Mouse (Mus musculus): Measurements from ENCODE around the gene Abi3. TPM values are rescaled to one million over a fixed set of nuclear protein-coding genes. Genes with fewer than 3 reads are reported as not detected.

The Abi3 gene
- total and polyA plus RNA-seq, 3 experiments: 24.4 to 74.5 (median 31.4) TPM

DNA sequence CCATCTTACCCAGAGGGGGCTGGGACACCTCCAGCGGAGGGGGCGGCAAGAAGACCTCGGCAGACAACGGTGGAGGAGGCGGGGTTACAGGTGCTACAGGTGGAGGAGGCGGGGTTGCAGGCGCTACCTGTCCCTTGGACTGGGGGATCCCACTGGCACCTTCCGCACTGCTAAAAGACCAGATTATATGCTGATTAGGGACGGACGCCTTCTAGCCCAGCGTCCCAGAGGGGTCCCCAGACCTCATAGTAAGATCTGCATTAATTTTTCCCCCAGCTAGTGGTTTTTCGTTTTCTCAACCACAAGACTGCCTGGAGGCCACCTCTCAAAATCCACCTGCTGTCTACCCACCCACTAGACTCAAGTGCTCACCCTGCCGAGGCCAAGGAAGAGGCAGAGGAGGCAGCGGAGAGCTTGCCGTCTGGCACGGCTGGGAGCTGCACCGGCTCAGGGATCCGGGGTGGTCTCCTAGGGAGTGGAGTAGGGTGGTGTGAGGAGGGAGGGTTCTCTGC is 8.6 kb downstream of the Abi3 start (continued):
- TF ChIP-seq MAZ (IDR thresholded peaks at IDR 0.05; ENCODE audit: low read depth, low read length) (no peak; the same call in 1 of the 2 replicates), JUND (conservative IDR thresholded peaks at IDR 0.05; ENCODE audit: low read depth, low read length) (no peak)

DNA sequence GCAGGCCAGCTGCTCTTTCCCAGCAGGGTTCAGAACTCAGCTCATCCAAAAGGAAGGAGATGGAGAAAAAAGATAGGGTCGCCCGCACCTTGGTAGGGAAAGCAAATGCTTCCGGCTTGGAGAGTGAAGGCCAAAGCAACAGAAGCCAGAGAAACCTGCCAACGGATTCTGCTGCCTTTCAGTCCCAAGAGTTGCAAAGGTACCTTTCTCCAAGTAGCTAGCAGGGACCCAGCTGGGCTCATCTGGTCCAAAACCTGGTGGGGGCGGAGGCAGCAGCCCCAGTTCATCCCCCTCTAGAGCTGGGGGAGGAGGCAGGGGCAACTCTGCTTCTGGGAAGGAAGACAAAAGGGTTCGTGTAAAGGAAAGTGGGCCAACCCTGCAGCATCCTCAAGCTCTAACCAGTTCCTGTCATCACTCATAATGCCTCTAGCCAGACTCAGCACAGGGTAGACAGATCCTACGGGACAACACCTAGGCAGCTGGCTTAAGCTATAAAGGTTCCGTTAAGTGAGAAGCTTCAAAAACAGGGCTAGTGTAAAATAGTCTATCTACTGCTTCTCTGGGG is 9.2 kb downstream of the Abi3 start:
- Histone ChIP-seq H3K4me3 (replicated peaks in 1 of 3; ENCODE audit: low read depth in 2 of 3, low read length in 2 of 3, poor library complexity in 1 of 3) (no peak overlapping the region), H3K36me3 (replicated peaks in 1 of 2; ENCODE audit: control insufficient read depth in 1 of 2, insufficient read depth in 1 of 2, low read length in 1 of 2) (peaks cover 50 to 74% of the 10 kb centered on the region in 2 experiments), H3K27ac (ENCODE audit: insufficient read depth, low read depth) (peak overlapping the region; percentile 50), H3K9me3 (replicated peaks; ENCODE audit: low read length) (peaks cover 13% of the 10 kb centered on the region), H3K4me2 (ENCODE audit: insufficient read depth, low read depth, poor library complexity, severe bottlenecking) (peak overlapping the region; percentile 6; the same call in 1 of the 2 replicates), H3K9ac (ENCODE audit: insufficient read depth, low read depth) (no peak overlapping the region), H3K79me2 (replicated peaks; ENCODE audit: control insufficient read depth, extremely low read depth, insufficient read depth, poor library complexity, severe bottlenecking) (peaks cover 14% of the 10 kb centered on the region), H3K27me3 (replicated peaks) (no peaks in the 10 kb centered on the region), H3K4me1 (ENCODE audit: control insufficient read depth in 1 of 2, insufficient read depth in 2 of 2) (peaks cover 41 to 77% of the 10 kb centered on the region in 2 experiments)
- in situ Hi-C loops (cut with MboI; ENCODE audit: low pct_ligation_motif_present, low pct_unique_long_range_greater_than_20kb, low sequenced_read_pairs) (loop anchor here (5.0 kb wide), 1 partner anchor 34 kb away; no protein-coding TSS in a partner anchor), dilution Hi-C loops (cut with MboI; ENCODE audit: extremely low pct_ligation_motif_present, extremely low pct_unique_long_range_greater_than_20kb, low sequenced_read_pairs) (no loop called here)
- TF ChIP-seq NRF1 (IDR thresholded peaks at IDR 0.05; ENCODE audit: low read depth, low read length): 0 out of 2 replicates have a peak, but pooled peaks have one; percentile 9
- TF ChIP-seq SMC3 (IDR thresholded peaks at IDR 0.05; ENCODE audit: low read depth, low read length): no peak
- no peak for DNase-seq (ENCODE audit: extremely low read depth)

DNA sequence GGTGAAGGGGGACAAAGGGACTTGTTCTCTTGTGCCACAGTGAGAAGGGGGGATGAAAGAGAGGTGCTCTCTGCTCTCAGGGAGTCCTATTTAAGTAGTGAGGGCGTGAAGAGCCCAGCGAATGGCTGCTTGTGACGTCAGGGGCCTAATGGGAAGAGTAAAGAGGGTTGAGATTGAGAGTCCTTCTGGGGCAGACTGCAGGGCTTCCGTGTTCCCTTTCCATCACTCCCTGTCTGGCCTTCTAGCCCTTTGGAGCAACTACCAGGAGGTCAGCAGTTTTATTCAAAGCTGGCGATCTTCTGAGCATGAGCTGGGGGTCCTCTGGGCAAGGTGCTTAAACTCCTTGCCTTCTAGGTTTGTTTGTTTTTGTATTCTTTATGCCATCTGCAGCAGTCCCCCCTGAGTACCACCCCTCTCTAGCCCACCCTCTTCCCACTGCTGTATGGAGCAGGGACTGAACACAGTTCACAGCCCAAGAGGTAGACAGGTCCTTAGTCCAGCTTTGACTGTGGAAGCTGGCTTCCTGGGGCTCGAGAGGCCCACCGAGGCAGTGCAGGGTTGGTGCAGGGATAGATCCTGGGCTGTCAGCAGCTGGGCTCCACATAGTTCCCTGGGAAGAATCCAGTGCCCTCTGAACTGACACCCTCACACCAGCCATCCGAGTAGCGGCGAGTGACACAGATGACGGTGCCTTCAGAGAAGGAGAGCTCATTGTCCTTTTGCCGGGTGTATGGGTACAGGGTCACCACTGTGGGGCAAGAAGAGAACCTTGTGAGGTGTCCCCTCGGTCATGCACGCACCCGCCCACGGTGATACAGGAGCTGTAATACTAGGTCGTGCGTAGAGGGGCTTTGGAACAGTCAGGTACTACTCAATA is 9.9 kb downstream of the Abi3 start:
- H3K9me3 ChIP-seq (replicated peaks; ENCODE audit: low read length): peaks cover 13% of the 10 kb centered on the region
- in situ Hi-C loops (cut with MboI; ENCODE audit: low pct_ligation_motif_present, low pct_unique_long_range_greater_than_20kb, low sequenced_read_pairs) (loop anchor here (5.0 kb wide), 1 partner anchor 35 kb away; no protein-coding TSS in a partner anchor), dilution Hi-C loops (cut with MboI; ENCODE audit: extremely low pct_ligation_motif_present, extremely low pct_unique_long_range_greater_than_20kb, low sequenced_read_pairs) (no loop called here)
- H3K36me3 ChIP-seq (replicated peaks in 1 of 2; ENCODE audit: control insufficient read depth in 1 of 2, insufficient read depth in 1 of 2, low read length in 1 of 2): peaks cover 50 to 70% of the 10 kb centered on the region in 2 experiments
- TF ChIP-seq SIN3A (IDR thresholded peaks at IDR 0.05; ENCODE audit: low read length) (no peak), ZNF384 (IDR thresholded peaks at IDR 0.05; ENCODE audit: low read depth, low read length) (no peak), JUN (IDR thresholded peaks at IDR 0.05; ENCODE audit: insufficient read depth, low read depth, low read length) (no peak), ZC3H11A (IDR thresholded peaks at IDR 0.05; ENCODE audit: low read depth, low read length) (no peak), ELF1 (IDR thresholded peaks at IDR 0.05; ENCODE audit: low read depth, low read length) (no peak), EP300 (IDR thresholded peaks at IDR 0.05; ENCODE audit: low read length) (no peak), USF2 (conservative IDR thresholded peaks at IDR 0.05; ENCODE audit: low read depth, low read length) (no peak), SMC3 (IDR thresholded peaks at IDR 0.05; ENCODE audit: low read depth, low read length) (no peak), MEF2A (IDR thresholded peaks at IDR 0.05; ENCODE audit: borderline replicate concordance, low read depth, low read length) (no peak), RCOR1 (conservative IDR thresholded peaks at IDR 0.05; ENCODE audit: low read depth, low read length) (no peak), NELFE (IDR thresholded peaks at IDR 0.05; ENCODE audit: low read depth, low read length) (no peak), USF1 (IDR thresholded peaks at IDR 0.05; ENCODE audit: low read depth, low read length) (no peak), TCF12 (IDR thresholded peaks at IDR 0.05; ENCODE audit: low read depth, low read length) (no peak), MAFK (IDR thresholded peaks at IDR 0.05; ENCODE audit: insufficient replicate concordance, low read length) (no peak), PAX5 (IDR thresholded peaks at IDR 0.05; ENCODE audit: low read length) (no peak)
- peaks cover 9% of the 10 kb centered on the region for H3K79me2 ChIP-seq (replicated peaks; ENCODE audit: control insufficient read depth, extremely low read depth, insufficient read depth, poor library complexity, severe bottlenecking)
- no peak overlapping the region for H3K27ac ChIP-seq (ENCODE audit: insufficient read depth, low read depth)
- peaks cover 35 to 75% of the 10 kb centered on the region in 2 experiments for H3K4me1 ChIP-seq (ENCODE audit: control insufficient read depth in 1 of 2, insufficient read depth in 2 of 2)
- no peak for DNase-seq (ENCODE audit: extremely low read depth)
- H3K9ac ChIP-seq (ENCODE audit: insufficient read depth, low read depth): no peak overlapping the region
- no peak overlapping the region for H3K4me2 ChIP-seq (ENCODE audit: insufficient read depth, low read depth, poor library complexity, severe bottlenecking)
- H3K4me3 ChIP-seq (replicated peaks in 1 of 3; ENCODE audit: low read depth in 2 of 3, low read length in 2 of 3, poor library complexity in 1 of 3): no peak overlapping the region
- H3K27me3 ChIP-seq (replicated peaks): peaks cover under 1% of the 10 kb centered on the region

Data from CH12.LX (cell line).